Mouse (Mus musculus) heart, embryonic 14.5 days (tissue): ENCODE results near the gene Renbp. TPM values are rescaled to one million over a fixed set of nuclear protein-coding genes. Genes with fewer than 3 reads are reported as not detected.

Source experiments
- ATAC-seq: fragments of 200-750 bp; cut with Nextera tagmentation; 2 replicates; pipeline ENCODE4 v1.8.0; 2017; ENCODE audit warnings: low read depth, moderate TSS enrichment; ENCODE audit not compliant: insufficient number of reproducible peaks, insufficient read depth, low FRiP score
- H3K27ac ChIP-seq, 2 experiments: fragments of 200-500 bp in 1 of 2; fragments of 300-500 bp in 1 of 2; sonication (generic) in 1 of 2; replicated peaks in 1 of 2; 2 replicates each; pipeline ENCODE4 v1.5.1; 2012 to 2014; ENCODE audit warnings: low read depth in 2 of 2, low read length in 2 of 2, control low read depth in 1 of 2, mild to moderate bottlenecking in 1 of 2, mixed read lengths in 1 of 2; ENCODE audit not compliant: control insufficient read depth in 1 of 2, insufficient read depth in 1 of 2
- H3K27me3 ChIP-seq: fragments of 300-500 bp; sonication (generic); 2 replicates; pipeline ENCODE4 v1.6.1; 2014; ENCODE audit warnings: mild to moderate bottlenecking, low read length, control low read depth; ENCODE audit not compliant: control insufficient read depth, insufficient read depth
- H3K36me3 ChIP-seq: fragments of 300-500 bp; sonication (generic); 2 replicates; pipeline ENCODE4 v1.6.1; 2014; ENCODE audit warnings: mild to moderate bottlenecking, control low read depth, low read length, mixed read lengths; ENCODE audit not compliant: control insufficient read depth, insufficient read depth
- H3K4me1 ChIP-seq, 2 experiments: fragments of 200-500 bp in 1 of 2; fragments of 300-500 bp in 1 of 2; sonication (generic) in 1 of 2; 2 replicates each; pipeline ENCODE4 v1.6.1; 2012 to 2014; ENCODE audit warnings: low read length in 2 of 2, control low read depth in 1 of 2, mixed read lengths in 1 of 2; ENCODE audit not compliant: control insufficient read depth in 2 of 2, insufficient read depth in 2 of 2
- H3K4me2 ChIP-seq: fragments of 300-500 bp; sonication (generic); 2 replicates; pipeline ENCODE4 v1.6.1; 2014; ENCODE audit warnings: mild to moderate bottlenecking, low read length
- H3K4me3 ChIP-seq, 2 experiments: fragments of 200-500 bp in 1 of 2; fragments of 300-500 bp in 1 of 2; sonication (generic) in 1 of 2; 2 replicates each; pipeline ENCODE4 v1.5.1; 2012 to 2014; ENCODE audit warnings: low read length in 2 of 2, mild to moderate bottlenecking in 2 of 2, control low read depth in 1 of 2, low read depth in 1 of 2, moderate library complexity in 1 of 2; ENCODE audit not compliant: control insufficient read depth in 1 of 2, insufficient read depth in 1 of 2
- H3K9ac ChIP-seq: fragments of 300-500 bp; sonication (generic); 2 replicates; pipeline ENCODE4 v1.6.1; 2014; ENCODE audit warnings: mild to moderate bottlenecking, low read length
- H3K9me3 ChIP-seq: fragments of 300-500 bp; sonication (generic); 2 replicates; pipeline ENCODE4 v1.6.1; 2016; ENCODE audit warnings: low read length, control low read depth; ENCODE audit not compliant: control insufficient read depth
- WGBS: fragments of 180-500 bp; shearing (Covaris S2); extraction: QIAGEN DNeasy Blood & Tissue Kit; methylation state at CpG from one replicate; pipeline ENCODE4 v1.1.7; 2014; 5-methylcytosine and 5-hydroxymethylcytosine counted together
- polyA plus RNA-seq: library from polyadenylated mRNA; unstranded; fragments of >200 nt; fragmentation: Nextera tagmentation; extraction: Ambion mirVana; gene quantifications from 2 replicates; pipeline ENCODE4 v1.2.1, GENCODE M21; 2014

Gene Renbp
- polyA plus RNA-seq, 1 experiment from 2014 or later, result 63.7 TPM

- Histone ChIP-seq H3K9ac (peak overlapping the region; percentile 82), H3K4me1 (peaks cover 7 to 15% of the 10 kb centered on the region in 2 experiments), H3K4me3 (peak overlapping the region; percentile 69 to 73), H3K9me3 (no peaks in the 10 kb centered on the region), H3K36me3 (0 out of 2 replicates have a peak, but pooled peaks cover 5% of the 10 kb centered on the region), H3K27me3 (no peaks in the 10 kb centered on the region), H3K4me2 (peak overlapping the region; percentile 64), H3K27ac (peak overlapping the region; percentile 97 to 100)
- WGBS, result 12% methylated on average over 59 of the region's 60 CpGs
- ATAC-seq, result peak; percentile 81
Measured at GRCm38 (mm10) chrX:73967177-73968075, 36.8 kb upstream of the Renbp start.

- H3K9me3 ChIP-seq, result no peaks in the 10 kb centered on the region
- H3K9ac ChIP-seq, result peak within 1 kb of the TSS; percentile 82
Measured at GRCm38 (mm10) chrX:73966248-73967176, 35.9 kb upstream of the Renbp start, which contains the start of gene Hcfc1. Gene Hcfc1, minus strand, starts transcription at chrX:73966357.

GRCm38 (mm10) chrX:73965307-73965706, 34.7 kb upstream of the Renbp start:
- Histone ChIP-seq H3K9me3 (no peaks in the 10 kb centered on the region), H3K4me3 (peak overlapping the region; percentile 69 to 73), H3K36me3 (peaks cover 25% of the 10 kb centered on the region), H3K27me3 (no peaks in the 10 kb centered on the region), H3K9ac (peak overlapping the region; percentile 82), H3K4me1 (peaks cover 7 to 15% of the 10 kb centered on the region in 2 experiments), H3K4me2 (peak overlapping the region; percentile 68), H3K27ac (peak overlapping the region; percentile 97 to 100)
- ATAC-seq, result no peak
- 14% methylated on average over 20 of the region's 20 CpGs for WGBS

More at GRCm38 (mm10) chrX:73966248-73967176, 35.9 kb upstream of the Renbp start, which contains the start of gene Hcfc1:
- WGBS, result 16% methylated on average over 58 of the region's 58 CpGs
- peak within 1 kb of the TSS; percentile 97 to 100 for H3K27ac ChIP-seq
- H3K4me3 ChIP-seq, result peak within 1 kb of the TSS; percentile 69 to 73
- H3K4me1 ChIP-seq, result peaks cover 7 to 15% of the 10 kb centered on the region in 2 experiments
- peak within 1 kb of the TSS; percentile 68 for H3K4me2 ChIP-seq
- peak; percentile 76 for ATAC-seq
- H3K27me3 ChIP-seq, result no peaks in the 10 kb centered on the region
- peaks cover 13% of the 10 kb centered on the region; the same call in 1 of the 2 replicates for H3K36me3 ChIP-seq

- H3K27me3 ChIP-seq, result no peaks in the 10 kb centered on the region
- 60% methylated on average over 3 of the region's 3 CpGs for WGBS
- H3K4me2 ChIP-seq, result peak overlapping the region; percentile 68
- H3K9ac ChIP-seq, result peak overlapping the region; percentile 82
- H3K36me3 ChIP-seq, result peaks cover 33% of the 10 kb centered on the region
- H3K4me3 ChIP-seq, result peak overlapping the region; percentile 69 to 73
- peak overlapping the region in 1 of 2 experiments; percentile 24; a peak in 1 of 4 replicates for H3K27ac ChIP-seq
- no peak for ATAC-seq
- no peaks in the 10 kb centered on the region for H3K9me3 ChIP-seq
- peaks cover 7 to 15% of the 10 kb centered on the region in 2 experiments for H3K4me1 ChIP-seq
Measured at GRCm38 (mm10) chrX:73964363-73964762, 33.7 kb upstream of the Renbp start.

GRCm38 (mm10) chrX:73954988-73955387, 24.3 kb upstream of the Renbp start:
- H3K36me3 ChIP-seq, result peaks cover 96% of the 10 kb centered on the region
- no peak overlapping the region for H3K27ac ChIP-seq
- 87% methylated on average over 6 of the region's 6 CpGs for WGBS
- ATAC-seq, result no peak
- H3K27me3 ChIP-seq, result no peaks in the 10 kb centered on the region
- H3K9ac ChIP-seq, result no peak overlapping the region
- H3K4me3 ChIP-seq, result no peak overlapping the region
- no peaks in the 10 kb centered on the region for H3K9me3 ChIP-seq
- no peaks in the 10 kb centered on the region for H3K4me1 ChIP-seq
- H3K4me2 ChIP-seq, result no peak overlapping the region

GRCm38 (mm10) chrX:73952603-73953002, 22.0 kb upstream of the Renbp start:
- Histone ChIP-seq H3K27ac (no peak overlapping the region), H3K4me1 (no peaks in the 10 kb centered on the region), H3K4me3 (no peak overlapping the region), H3K4me2 (no peak overlapping the region), H3K27me3 (no peaks in the 10 kb centered on the region), H3K9ac (no peak overlapping the region), H3K36me3 (peaks cover 96% of the 10 kb centered on the region), H3K9me3 (no peaks in the 10 kb centered on the region)
- WGBS, result 77% methylated on average over 5 of the region's 5 CpGs
- ATAC-seq, result no peak

- WGBS, result 87% methylated on average over 10 of the region's 10 CpGs
- no peaks in the 10 kb centered on the region for H3K27me3 ChIP-seq
- ATAC-seq, result no peak
- no peak overlapping the region for H3K27ac ChIP-seq
- H3K4me1 ChIP-seq, result no peaks in the 10 kb centered on the region
- H3K4me3 ChIP-seq, result no peak overlapping the region
- no peak overlapping the region for H3K4me2 ChIP-seq
- no peaks in the 10 kb centered on the region for H3K9me3 ChIP-seq
- H3K9ac ChIP-seq, result no peak overlapping the region
- H3K36me3 ChIP-seq, result peaks cover 99% of the 10 kb centered on the region
Measured at GRCm38 (mm10) chrX:73949341-73949740, 18.7 kb upstream of the Renbp start.
